Mouse (Mus musculus): ENCODE measurements around the gene Snx18. TPM values are rescaled to one million over a fixed set of nuclear protein-coding genes. Genes with fewer than 3 reads are reported as not detected.

Gene Snx18
- polyA plus RNA-seq, 1 experiment from 2014 or later: 15.6 TPM

- peak overlapping the region; percentile 89 for H3K9ac ChIP-seq (ENCODE audit: low read length)
- H3K9me3 ChIP-seq (ENCODE audit: control insufficient read depth, low read length): no peaks in the 10 kb centered on the region
- H3K27me3 ChIP-seq (ENCODE audit: control insufficient read depth, insufficient read depth, low read length): no peaks in the 10 kb centered on the region
- 8% methylated on average over 49 of the region's 49 CpGs for WGBS
- peak; percentile 54 for DNase-seq (ENCODE audit: low spot score)
- no peak for ATAC-seq (ENCODE audit: low FRiP score, low TSS enrichment)
- peaks cover 15% of the 10 kb centered on the region for H3K4me1 ChIP-seq (replicated peaks; ENCODE audit: control insufficient read depth, insufficient read depth)
- H3K27ac ChIP-seq (replicated peaks): peak overlapping the region; percentile 95
- peak overlapping the region; percentile 79 for H3K4me3 ChIP-seq (ENCODE audit: low read depth, low read length)
- H3K4me2 ChIP-seq (replicated peaks; ENCODE audit: low read depth): peak overlapping the region; percentile 84
- TF ChIP-seq EP300 (optimal IDR thresholded peaks at IDR 0.05) (no peak), CTCF (IDR thresholded peaks at IDR 0.05; ENCODE audit: low read depth) (no peak)
- H3K36me3 ChIP-seq (ENCODE audit: control insufficient read depth, insufficient read depth, low read length): no peaks in the 10 kb centered on the region; the same call in 1 of the 2 replicates
Measured at GRCm38 (mm10) chr13:113617338-113617890, 950 bp downstream of the Snx18 start.

GRCm38 (mm10) chr13:113616751-113617337, 1.5 kb downstream of the Snx18 start:
- Histone ChIP-seq H3K27me3 (ENCODE audit: control insufficient read depth, insufficient read depth, low read length) (no peaks in the 10 kb centered on the region), H3K27ac (replicated peaks) (peak overlapping the region; percentile 84), H3K36me3 (ENCODE audit: control insufficient read depth, insufficient read depth, low read length) (no peaks in the 10 kb centered on the region; the same call in 1 of the 2 replicates), H3K4me2 (replicated peaks; ENCODE audit: low read depth) (peak overlapping the region; percentile 84), H3K9me3 (ENCODE audit: control insufficient read depth, low read length) (no peaks in the 10 kb centered on the region), H3K9ac (ENCODE audit: low read length) (peak overlapping the region; percentile 89), H3K4me1 (replicated peaks; ENCODE audit: control insufficient read depth, insufficient read depth) (peaks cover 18% of the 10 kb centered on the region), H3K4me3 (ENCODE audit: low read depth, low read length) (peak overlapping the region; percentile 79)
- no peak for ATAC-seq (ENCODE audit: low FRiP score, low TSS enrichment)
- TF ChIP-seq CTCF (IDR thresholded peaks at IDR 0.05; ENCODE audit: low read depth) (no peak), EP300 (optimal IDR thresholded peaks at IDR 0.05) (no peak)
- 45% methylated on average over 24 of the region's 24 CpGs for WGBS
- DNase-seq (ENCODE audit: low spot score): peak; percentile 43

GRCm38 (mm10) chr13:113615971-113616671, 2.2 kb downstream of the Snx18 start:
- Histone ChIP-seq H3K4me3 (ENCODE audit: low read depth, low read length) (peak overlapping the region; percentile 79), H3K4me1 (replicated peaks; ENCODE audit: control insufficient read depth, insufficient read depth) (peaks cover 18% of the 10 kb centered on the region), H3K9me3 (ENCODE audit: control insufficient read depth, low read length) (no peaks in the 10 kb centered on the region), H3K4me2 (replicated peaks; ENCODE audit: low read depth) (peak overlapping the region; percentile 84), H3K36me3 (ENCODE audit: control insufficient read depth, insufficient read depth, low read length) (no peaks in the 10 kb centered on the region; the same call in 1 of the 2 replicates), H3K27me3 (ENCODE audit: control insufficient read depth, insufficient read depth, low read length) (no peaks in the 10 kb centered on the region), H3K27ac (replicated peaks) (peak overlapping the region; percentile 84), H3K9ac (ENCODE audit: low read length) (peak overlapping the region; percentile 89)
- 10% methylated on average over 8 of the region's 8 CpGs for WGBS
- DNase-seq (ENCODE audit: low spot score): no peak
- TF ChIP-seq CTCF (IDR thresholded peaks at IDR 0.05; ENCODE audit: low read depth) (no peak), EP300 (optimal IDR thresholded peaks at IDR 0.05) (no peak)
- no peak for ATAC-seq (ENCODE audit: low FRiP score, low TSS enrichment)

GRCm38 (mm10) chr13:113615546-113615941, 2.8 kb downstream of the Snx18 start:
- H3K4me1 ChIP-seq (replicated peaks; ENCODE audit: control insufficient read depth, insufficient read depth): peaks cover 18% of the 10 kb centered on the region
- ATAC-seq (ENCODE audit: low FRiP score, low TSS enrichment) (no peak), DNase-seq (ENCODE audit: low spot score) (peak; percentile 45)
- H3K36me3 ChIP-seq (ENCODE audit: control insufficient read depth, insufficient read depth, low read length): no peaks in the 10 kb centered on the region; the same call in 1 of the 2 replicates
- TF ChIP-seq EP300 (optimal IDR thresholded peaks at IDR 0.05): no peak
- TF ChIP-seq CTCF (IDR thresholded peaks at IDR 0.05; ENCODE audit: low read depth): no peak
- H3K9me3 ChIP-seq (ENCODE audit: control insufficient read depth, low read length): no peaks in the 10 kb centered on the region
- peak overlapping the region; percentile 84 for H3K27ac ChIP-seq (replicated peaks)
- no peaks in the 10 kb centered on the region for H3K27me3 ChIP-seq (ENCODE audit: control insufficient read depth, insufficient read depth, low read length)
- H3K4me2 ChIP-seq (replicated peaks; ENCODE audit: low read depth): peak overlapping the region; percentile 84
- peak overlapping the region; percentile 89 for H3K9ac ChIP-seq (ENCODE audit: low read length)
- peak overlapping the region; percentile 79 for H3K4me3 ChIP-seq (ENCODE audit: low read depth, low read length)
- 2% methylated on average over 10 of the region's 10 CpGs for WGBS

GRCm38 (mm10) chr13:113614635-113615545, 3.5 kb downstream of the Snx18 start:
- H3K27ac ChIP-seq (replicated peaks): peak overlapping the region; percentile 84
- H3K9me3 ChIP-seq (ENCODE audit: control insufficient read depth, low read length): no peaks in the 10 kb centered on the region
- H3K4me3 ChIP-seq (ENCODE audit: low read depth, low read length): peak overlapping the region; percentile 79
- 4% methylated on average over 24 of the region's 24 CpGs for WGBS
- H3K27me3 ChIP-seq (ENCODE audit: control insufficient read depth, insufficient read depth, low read length): no peaks in the 10 kb centered on the region
- peak overlapping the region; percentile 89 for H3K9ac ChIP-seq (ENCODE audit: low read length)
- no peaks in the 10 kb centered on the region; the same call in 1 of the 2 replicates for H3K36me3 ChIP-seq (ENCODE audit: control insufficient read depth, insufficient read depth, low read length)
- peak; percentile 55; the same call in 1 of the 2 replicates for ATAC-seq (ENCODE audit: low FRiP score, low TSS enrichment)
- peaks cover 18% of the 10 kb centered on the region for H3K4me1 ChIP-seq (replicated peaks; ENCODE audit: control insufficient read depth, insufficient read depth)
- H3K4me2 ChIP-seq (replicated peaks; ENCODE audit: low read depth): peak overlapping the region; percentile 84
- DNase-seq (ENCODE audit: low spot score): peak; percentile 85
- TF ChIP-seq CTCF (IDR thresholded peaks at IDR 0.05; ENCODE audit: low read depth) (no peak), EP300 (optimal IDR thresholded peaks at IDR 0.05) (no peak)

All from stomach, postnatal 0 days (tissue).